Mouse (Mus musculus) liver, embryonic 14.5 days (tissue): ENCODE measurements around the gene Tulp1. TPM values are rescaled to one million over a fixed set of nuclear protein-coding genes. Genes with fewer than 3 reads are reported as not detected.

ENCODE experiments used
- ATAC-seq: fragments of 200-750 bp; cut with Nextera tagmentation; 2 replicates; pipeline ENCODE4 v1.8.0; 2017; ENCODE audit warnings: moderate number of reproducible peaks, mild to moderate bottlenecking, moderate library complexity; ENCODE audit not compliant: insufficient read depth
- DNase-seq, 3 experiments: peaks; one replicate each; pipeline ENCODE4 v3.0.0-alpha.2; 2012 to 2013; ENCODE audit warnings: low read depth in 3 of 3, low spot score in 3 of 3
- H3K27ac ChIP-seq: fragments of 300-500 bp; sonication (generic); 2 replicates; pipeline ENCODE4 v1.5.1; 2014; ENCODE audit warnings: moderate library complexity, mild to moderate bottlenecking, control low read depth, inconsistent platforms
- H3K27me3 ChIP-seq: fragments of 300-500 bp; sonication (generic); 2 replicates; pipeline ENCODE4 v1.6.1; 2014; ENCODE audit warnings: mild to moderate bottlenecking, low read length, moderate library complexity; ENCODE audit not compliant: control insufficient read depth, insufficient read depth
- H3K36me3 ChIP-seq: fragments of 300-500 bp; sonication (generic); replicated peaks from 2 replicates; pipeline ENCODE4 v1.6.1; 2014; ENCODE audit warnings: low read depth; ENCODE audit not compliant: control insufficient read depth, insufficient read depth
- H3K4me1 ChIP-seq, 2 experiments: fragments of 200-500 bp in 1 of 2; fragments of 300-500 bp in 1 of 2; sonication (generic) in 1 of 2; replicated peaks; 2 replicates each; pipeline ENCODE4 v1.6.1; 2012 to 2014; ENCODE audit warnings: antibody characterized with exemption in 1 of 2, inconsistent platforms in 1 of 2, low read length in 1 of 2; ENCODE audit not compliant: control insufficient read depth in 2 of 2, insufficient read depth in 2 of 2
- H3K4me2 ChIP-seq: fragments of 300-500 bp; sonication (generic); 2 replicates; pipeline ENCODE4 v1.6.1; 2014; ENCODE audit warnings: low read depth, mild to moderate bottlenecking, control low read depth, moderate library complexity
- H3K4me3 ChIP-seq, 2 experiments: fragments of 200-500 bp in 1 of 2; fragments of 300-500 bp in 1 of 2; sonication (generic) in 1 of 2; 2 replicates each; pipeline ENCODE4 v1.5.1; 2012 to 2014; ENCODE audit warnings: low read depth in 2 of 2, low read length in 2 of 2, mild to moderate bottlenecking in 2 of 2, control low read depth in 1 of 2, inconsistent platforms in 1 of 2, moderate library complexity in 1 of 2; ENCODE audit not compliant: insufficient read depth in 1 of 2
- H3K9ac ChIP-seq: fragments of 300-500 bp; sonication (generic); replicated peaks from 2 replicates; pipeline ENCODE4 v1.6.1; 2014; ENCODE audit warnings: mild to moderate bottlenecking, control low read depth, moderate library complexity
- H3K9me3 ChIP-seq: fragments of 300-500 bp; sonication (generic); 2 replicates; pipeline ENCODE4 v1.6.1; 2016; ENCODE audit warnings: low read length, mixed read lengths; ENCODE audit not compliant: control insufficient read depth
- CTCF ChIP-seq: IDR thresholded peaks from 2 replicates; pipeline ENCODE4 v1.5.1; 2016; ENCODE audit warnings: antibody characterized with exemption, low read depth, control low read depth
- EP300 ChIP-seq: IDR thresholded peaks from 2 replicates; pipeline ENCODE4 v1.6.1; 2016; ENCODE audit warnings: antibody characterized with exemption, low read depth
- WGBS: fragments of 180-500 bp; shearing (Covaris S2); extraction: QIAGEN DNeasy Blood & Tissue Kit; methylation state at CpG from one replicate; pipeline ENCODE4 v1.1.7; 2014; ENCODE audit not compliant: insufficient replicate concordance; 5-methylcytosine and 5-hydroxymethylcytosine counted together
- polyA plus RNA-seq, 2 experiments: library from polyadenylated mRNA; depleted of rRNA in 1 of 2; stranded (reverse) in 1 of 2; unstranded in 1 of 2; fragments of >200 nt; fragmentation: Nextera tagmentation in 1 of 2; extraction: Ambion mirVana in 1 of 2; gene quantifications; 2 replicates each; pipeline versions ENCODE4 v1.2.1 to v1.2.3; 2012 to 2014

Tulp1 gene
- polyA plus RNA-seq, 2 experiments, result 0.26 to 0.28 TPM

DNA sequence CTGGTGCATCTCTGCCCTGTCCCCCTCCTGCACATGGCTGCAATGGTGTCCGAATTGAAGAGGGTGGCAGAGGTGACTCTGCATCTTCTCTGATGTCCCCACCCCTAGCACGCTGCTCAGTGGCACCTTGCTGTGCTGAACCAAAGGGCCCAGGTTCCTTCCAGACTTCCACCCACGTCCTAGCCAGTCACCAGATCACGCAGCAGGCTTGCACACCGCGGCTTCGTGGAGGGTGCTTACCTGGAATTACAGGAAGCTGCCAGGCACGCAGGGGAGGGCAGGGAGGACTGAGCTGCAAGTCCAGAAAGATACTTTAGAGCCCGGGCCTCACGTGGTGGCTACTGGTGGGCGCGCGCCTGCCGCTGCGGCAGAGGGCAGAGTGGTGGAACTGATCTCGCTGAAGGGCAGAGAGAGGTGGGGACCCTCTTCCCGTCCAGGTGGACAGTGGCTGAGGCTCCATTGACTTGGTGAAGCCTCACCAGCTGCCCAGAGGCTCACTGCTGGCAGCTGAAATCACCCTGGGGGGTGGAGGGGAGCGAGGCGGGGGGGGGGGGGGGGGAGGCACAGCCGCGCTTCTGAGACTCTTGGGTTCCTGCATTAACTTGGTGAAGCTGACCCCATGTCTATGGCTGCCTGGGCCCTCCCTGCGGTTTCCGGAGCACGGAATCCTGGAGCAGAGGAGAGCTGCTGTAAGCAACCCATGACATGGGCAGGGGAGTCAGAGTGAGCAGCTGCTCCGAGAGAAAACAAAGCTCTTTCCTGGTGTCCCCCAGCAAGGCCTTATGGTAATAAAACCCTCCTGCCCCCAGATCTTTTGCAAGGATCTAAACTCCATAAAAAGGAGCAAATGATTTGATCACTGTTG, 26.8 kb upstream of the Tulp1 start:
- ATAC-seq (no peak), DNase-seq (no peak)
- Histone ChIP-seq H3K9me3 (no peaks in the 10 kb centered on the region), H3K27me3 (peaks cover 4% of the 10 kb centered on the region; the same call in 1 of the 2 replicates), H3K9ac (no peak overlapping the region), H3K4me1 (0 out of 4 replicates have a peak, but pooled peaks cover 0 to 2% of the 10 kb centered on the region in 2 experiments), H3K36me3 (no peaks in the 10 kb centered on the region), H3K27ac (no peak overlapping the region), H3K4me3 (no peak overlapping the region), H3K4me2 (peak overlapping the region; percentile 24; the same call in 1 of the 2 replicates)
- TF ChIP-seq EP300 (no peak), CTCF (no peak)
- WGBS, result 3% methylated on average over 21 of the region's 25 CpGs

DNA sequence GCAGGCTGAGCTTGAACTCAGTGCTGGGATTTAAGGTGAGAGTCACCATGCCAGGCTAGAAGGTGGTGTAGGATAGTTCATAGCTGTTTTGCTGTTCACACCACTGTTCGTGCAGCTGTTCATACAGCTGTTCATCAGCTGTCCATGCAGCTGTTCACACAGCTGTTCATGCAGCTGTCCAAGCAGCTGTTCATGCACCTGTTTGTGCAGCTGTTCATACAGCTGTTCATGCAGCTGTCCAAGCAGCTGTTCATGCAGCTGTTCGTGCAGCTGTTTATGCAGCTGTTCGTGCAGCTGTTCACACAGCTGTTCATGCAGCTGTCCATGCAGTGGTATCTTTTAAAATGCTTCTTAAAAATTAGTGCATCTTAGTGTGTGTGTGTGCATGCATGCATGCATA, 23.5 kb upstream of the Tulp1 start:
- no peak for ATAC-seq
- 70% methylated on average over 3 of the region's 3 CpGs for WGBS

GRCm38 (mm10) chr17:28386150-28386905, 21.3 kb upstream of the Tulp1 start:
- ATAC-seq, result no peak
- 6% methylated on average over 23 of the region's 23 CpGs for WGBS

More for the DNA sequence above, 23.5 kb upstream of the Tulp1 start:
- 0 out of 4 replicates have a peak, but pooled peaks cover 0 to 2% of the 10 kb centered on the region in 2 experiments for H3K4me1 ChIP-seq
- no peak overlapping the region for H3K27ac ChIP-seq
- peaks cover 8% of the 10 kb centered on the region for H3K27me3 ChIP-seq
- no peak for TF ChIP-seq CTCF
- TF ChIP-seq EP300, result no peak
- H3K4me2 ChIP-seq, result no peak overlapping the region
- no peak overlapping the region for H3K4me3 ChIP-seq
- H3K36me3 ChIP-seq, result no peaks in the 10 kb centered on the region
- no peaks in the 10 kb centered on the region for H3K9me3 ChIP-seq
- no peak overlapping the region for H3K9ac ChIP-seq
- no peak for DNase-seq

GRCm38 (mm10) chr17:28384298-28384697, 19.3 kb upstream of the Tulp1 start:
- Histone ChIP-seq H3K4me2 (no peak overlapping the region), H3K4me1 (no peaks in the 10 kb centered on the region), H3K27ac (no peak overlapping the region), H3K36me3 (no peaks in the 10 kb centered on the region), H3K9me3 (no peaks in the 10 kb centered on the region), H3K27me3 (peaks cover 8% of the 10 kb centered on the region), H3K9ac (no peak overlapping the region), H3K4me3 (no peak overlapping the region)
- ATAC-seq (no peak), DNase-seq (peak; percentile 14 to 43 (median 36))
- WGBS, result 58% methylated on average over 4 of the region's 4 CpGs
- TF ChIP-seq CTCF (peak; percentile 41), EP300 (no peak)

More at GRCm38 (mm10) chr17:28386150-28386905, 21.3 kb upstream of the Tulp1 start:
- Histone ChIP-seq H3K4me1 (no peaks in the 10 kb centered on the region), H3K4me3 (no peak overlapping the region), H3K27me3 (peaks cover 8% of the 10 kb centered on the region), H3K36me3 (no peaks in the 10 kb centered on the region), H3K27ac (no peak overlapping the region), H3K9ac (no peak overlapping the region), H3K9me3 (no peaks in the 10 kb centered on the region), H3K4me2 (peak overlapping the region; percentile 6; the same call in 1 of the 2 replicates)
- TF ChIP-seq CTCF (peak; percentile 92), EP300 (no peak)
- DNase-seq, result peak; percentile 22 to 29 (median 23)

DNA sequence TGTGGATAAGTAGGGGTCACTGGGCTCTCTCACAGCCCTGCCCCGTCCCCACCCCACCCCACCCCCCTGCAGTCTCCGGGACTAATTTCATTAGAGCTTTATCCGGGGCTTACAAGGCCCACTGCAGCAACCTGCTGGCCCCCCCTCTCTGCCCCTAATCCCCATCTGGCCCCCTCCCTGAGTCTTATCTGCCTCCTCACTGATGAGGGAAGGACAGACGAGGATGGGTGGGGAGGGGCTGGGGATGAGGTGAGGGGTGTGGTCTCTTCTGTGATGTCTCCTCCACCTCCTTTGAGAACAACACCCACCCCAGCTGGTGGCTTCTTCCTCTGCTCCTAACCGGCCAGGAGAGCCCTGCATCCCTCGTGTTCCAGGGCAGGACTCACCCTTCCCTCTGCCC, 15.2 kb upstream of the Tulp1 start:
- peaks cover 5% of the 10 kb centered on the region for H3K27me3 ChIP-seq
- no peak for DNase-seq
- no peaks in the 10 kb centered on the region for H3K36me3 ChIP-seq
- peaks cover 0 to 4% of the 10 kb centered on the region in 2 experiments; a peak in 1 of 4 replicates for H3K4me1 ChIP-seq
- no peak overlapping the region for H3K4me2 ChIP-seq
- H3K9ac ChIP-seq, result no peak overlapping the region
- TF ChIP-seq CTCF (no peak), EP300 (no peak)
- H3K4me3 ChIP-seq, result no peak overlapping the region
- H3K9me3 ChIP-seq, result no peaks in the 10 kb centered on the region
- no peak overlapping the region for H3K27ac ChIP-seq
- ATAC-seq, result no peak
- WGBS, result 20% methylated on average over 6 of the region's 6 CpGs
